Mouse (Mus musculus) kidney, postnatal 4 days (tissue): ENCODE data around the gene Atxn2l.

Experiments used
- DNase-seq, 2 experiments: peaks; one replicate each; pipeline ENCODE4 v3.0.0; 2021; ENCODE audit warnings: mixed read lengths in 2 of 2

The Atxn2l gene

GRCm38 (mm10) chr7:126503273-126503878 is at the start of gene Atxn2l:
Atxn2l (minus strand) TSS chr7:126503437.
- peak; percentile 100 for DNase-seq

- DNase-seq = no peak
These were observed 42.4 kb upstream of the Atxn2l start for GRCm38 (mm10) chr7:126545631-126546030.

GRCm38 (mm10) chr7:126541661-126542060 is 38.4 kb upstream of the Atxn2l start:
- no peak for DNase-seq

GRCm38 (mm10) chr7:126537820-126538585 is 34.8 kb upstream of the Atxn2l start:
- peak in 1 of 2 experiments; percentile 24 for DNase-seq

GRCm38 (mm10) chr7:126536466-126536865 is 33.2 kb upstream of the Atxn2l start:
- DNase-seq = no peak

GRCm38 (mm10) chr7:126535766-126536165 is 32.5 kb upstream of the Atxn2l start:
- peak; percentile 30 to 50 for DNase-seq

GRCm38 (mm10) chr7:126533434-126533833 is 30.2 kb upstream of the Atxn2l start:
- DNase-seq = no peak

- peak; percentile 12 to 31 for DNase-seq
These were observed 24.9 kb upstream of the Atxn2l start for GRCm38 (mm10) chr7:126528166-126528577.

- no peak for DNase-seq
These were observed 20.1 kb upstream of the Atxn2l start for GRCm38 (mm10) chr7:126523316-126523715.

GRCm38 (mm10) chr7:126519513-126519912 is 16.3 kb upstream of the Atxn2l start:
- peak; percentile 56 to 68 for DNase-seq

GRCm38 (mm10) chr7:126518261-126518941 is 15.2 kb upstream of the Atxn2l start:
- no peak for DNase-seq

GRCm38 (mm10) chr7:126511287-126511686 is 8.1 kb upstream of the Atxn2l start:
- no peak for DNase-seq

- DNase-seq = no peak
These were observed 4.0 kb upstream of the Atxn2l start for GRCm38 (mm10) chr7:126507126-126507778.

- no peak for DNase-seq
These were observed 1.7 kb upstream of the Atxn2l start for GRCm38 (mm10) chr7:126504913-126505312.

GRCm38 (mm10) chr7:126502751-126503150 is 486 bp downstream of the Atxn2l start:
- DNase-seq = no peak

- peak; percentile 94 to 97 for DNase-seq
These were observed 1.1 kb downstream of the Atxn2l start for GRCm38 (mm10) chr7:126502023-126502741.

GRCm38 (mm10) chr7:126501684-126502022 is 1.6 kb downstream of the Atxn2l start:
- no peak for DNase-seq

- DNase-seq = no peak
These were observed 3.8 kb downstream of the Atxn2l start for GRCm38 (mm10) chr7:126499416-126499815.

GRCm38 (mm10) chr7:126497966-126498365 is 5.3 kb downstream of the Atxn2l start:
- no peak for DNase-seq

- DNase-seq = no peak
These were observed 6.8 kb downstream of the Atxn2l start for GRCm38 (mm10) chr7:126496475-126496874.

GRCm38 (mm10) chr7:126494120-126494519 is 9.1 kb downstream of the Atxn2l start:
- DNase-seq = no peak

GRCm38 (mm10) chr7:126491973-126492372 is 11.3 kb downstream of the Atxn2l start:
- peak; percentile 49 to 54 for DNase-seq

- no peak for DNase-seq
These were observed 12.2 kb downstream of the Atxn2l start for GRCm38 (mm10) chr7:126491005-126491404.
